Mouse (Mus musculus) midbrain, postnatal 0 days (tissue): ENCODE measurements around the gene Aatk. TPM values are rescaled to one million over a fixed set of nuclear protein-coding genes. Genes with fewer than 3 reads are reported as not detected.

Source experiments
- ATAC-seq: fragments of 200-750 bp; cut with Nextera tagmentation; 2 replicates; pipeline ENCODE4 v1.8.0; 2017; ENCODE audit warnings: moderate number of reproducible peaks, mild to moderate bottlenecking, moderate TSS enrichment, moderate library complexity; ENCODE audit not compliant: low FRiP score
- DNase-seq: peaks from one replicate; pipeline ENCODE4 v3.0.0-alpha.2; 2015; ENCODE audit warnings: low spot score
- H3K27ac ChIP-seq: fragments of 300-500 bp; sonication (generic); 2 replicates; pipeline ENCODE4 v1.5.1; 2014; ENCODE audit warnings: low read depth, mild to moderate bottlenecking, low read length, mixed read lengths
- H3K27me3 ChIP-seq: fragments of 300-500 bp; sonication (generic); 2 replicates; pipeline ENCODE4 v1.6.1; 2014; ENCODE audit warnings: low read length, control low read depth, mixed read lengths; ENCODE audit not compliant: insufficient read depth
- H3K36me3 ChIP-seq: fragments of 300-500 bp; sonication (generic); 2 replicates; pipeline ENCODE4 v1.6.1; 2014; ENCODE audit warnings: low read length, control low read depth, mixed read lengths; ENCODE audit not compliant: insufficient read depth
- H3K4me1 ChIP-seq: fragments of 300-500 bp; sonication (generic); 2 replicates; pipeline ENCODE4 v1.6.1; 2014; ENCODE audit warnings: mild to moderate bottlenecking, control low read depth, antibody characterized with exemption, low read length, mixed read lengths; ENCODE audit not compliant: insufficient read depth
- H3K4me2 ChIP-seq: fragments of 300-500 bp; sonication (generic); 2 replicates; pipeline ENCODE4 v1.6.1; 2014; ENCODE audit warnings: low read depth, mild to moderate bottlenecking, low read length, mixed read lengths; ENCODE audit not compliant: poor library complexity, severe bottlenecking
- H3K4me3 ChIP-seq: fragments of 300-500 bp; sonication (generic); 2 replicates; pipeline ENCODE4 v1.5.1; 2014; ENCODE audit warnings: low read depth, mild to moderate bottlenecking, low read length, moderate library complexity
- H3K9ac ChIP-seq: fragments of 300-500 bp; sonication (generic); replicated peaks from 2 replicates; pipeline ENCODE4 v1.6.1; 2014; ENCODE audit warnings: mild to moderate bottlenecking, low read length, moderate library complexity, mixed read lengths; ENCODE audit not compliant: poor library complexity, severe bottlenecking
- H3K9me3 ChIP-seq: fragments of 300-500 bp; sonication (generic); 2 replicates; pipeline ENCODE4 v1.6.1; 2016; ENCODE audit warnings: low read length, control low read depth
- CTCF ChIP-seq: IDR thresholded peaks from 2 replicates; pipeline ENCODE4 v1.5.1; 2016; ENCODE audit warnings: antibody characterized with exemption, mild to moderate bottlenecking
- WGBS: fragments of 180-500 bp; shearing (Covaris S2); extraction: QIAGEN DNeasy Blood & Tissue Kit; methylation state at CpG from one replicate; pipeline ENCODE4 v1.1.7; 2014; 5-methylcytosine and 5-hydroxymethylcytosine counted together
- polyA plus RNA-seq: library from polyadenylated mRNA; unstranded; fragments of >200 nt; fragmentation: Nextera tagmentation; extraction: Ambion mirVana; gene quantifications from 2 replicates; pipeline ENCODE4 v1.2.1, GENCODE M21; 2015
- total RNA-seq: library from RNA; depleted of rRNA; stranded (reverse); fragments of >200 nt; gene quantifications from 2 replicates; pipeline ENCODE4 v1.2.3, GENCODE M21; 2014

Gene Aatk
- total and polyA plus RNA-seq, 2 experiments from 2014 or later, result 46.9 to 178 TPM

GRCm38 (mm10) chr11:120069261-120069660 is 22.3 kb upstream of the Aatk start:
- Histone ChIP-seq H3K4me2 (no peak overlapping the region), H3K27me3 (no peaks in the 10 kb centered on the region), H3K27ac (no peak overlapping the region), H3K9ac (no peak overlapping the region), H3K4me1 (no peaks in the 10 kb centered on the region), H3K4me3 (no peak overlapping the region), H3K9me3 (no peaks in the 10 kb centered on the region), H3K36me3 (peaks cover 78% of the 10 kb centered on the region)
- WGBS, result 58% methylated on average over 11 of the region's 11 CpGs
- ATAC-seq (no peak), DNase-seq (no peak)
- no peak for TF ChIP-seq CTCF

GRCm38 (mm10) chr11:120067834-120068233 is 20.9 kb upstream of the Aatk start:
- TF ChIP-seq CTCF, result peak; percentile 61
- Histone ChIP-seq H3K36me3 (peaks cover 80% of the 10 kb centered on the region), H3K9ac (no peak overlapping the region), H3K4me3 (no peak overlapping the region), H3K9me3 (no peaks in the 10 kb centered on the region), H3K27ac (no peak overlapping the region), H3K4me2 (no peak overlapping the region), H3K27me3 (no peaks in the 10 kb centered on the region), H3K4me1 (no peaks in the 10 kb centered on the region)
- 0 out of 2 replicates have a peak, but pooled peaks have one; percentile 8 for ATAC-seq
- WGBS, result 58% methylated on average over 17 of the region's 17 CpGs
- peak; percentile 53 for DNase-seq

- TF ChIP-seq CTCF, result peak; percentile 77
- no peak overlapping the region for H3K27ac ChIP-seq
- peaks cover 55% of the 10 kb centered on the region for H3K36me3 ChIP-seq
- ATAC-seq (0 out of 2 replicates have a peak, but pooled peaks have one; percentile 11), DNase-seq (no peak)
- H3K9ac ChIP-seq, result no peak overlapping the region
- H3K4me1 ChIP-seq, result no peaks in the 10 kb centered on the region
- no peaks in the 10 kb centered on the region for H3K9me3 ChIP-seq
- 40% methylated on average over 10 of the region's 10 CpGs for WGBS
- H3K27me3 ChIP-seq, result no peaks in the 10 kb centered on the region
- H3K4me3 ChIP-seq, result no peak overlapping the region
- no peak overlapping the region for H3K4me2 ChIP-seq
Measured at GRCm38 (mm10) chr11:120065291-120065690, 18.3 kb upstream of the Aatk start.

- Histone ChIP-seq H3K9me3 (no peaks in the 10 kb centered on the region), H3K9ac (no peak overlapping the region), H3K4me3 (no peak overlapping the region), H3K4me1 (no peaks in the 10 kb centered on the region), H3K27me3 (no peaks in the 10 kb centered on the region), H3K36me3 (peaks cover 49% of the 10 kb centered on the region), H3K27ac (no peak overlapping the region), H3K4me2 (no peak overlapping the region)
- 90% methylated on average over 11 of the region's 11 CpGs for WGBS
- TF ChIP-seq CTCF, result no peak
- 0 out of 2 replicates have a peak, but pooled peaks have one; percentile 11 for ATAC-seq
- no peak for DNase-seq
Measured at GRCm38 (mm10) chr11:120064668-120065040, 17.7 kb upstream of the Aatk start.

- no peak for ATAC-seq
- H3K36me3 ChIP-seq, result peaks cover 47% of the 10 kb centered on the region
Measured at GRCm38 (mm10) chr11:120064006-120064667, 17.2 kb upstream of the Aatk start.

GRCm38 (mm10) chr11:120063326-120063725 is 16.4 kb upstream of the Aatk start:
- ATAC-seq (no peak), DNase-seq (no peak)
- H3K4me1 ChIP-seq, result no peaks in the 10 kb centered on the region
- no peak overlapping the region for H3K4me2 ChIP-seq
- 86% methylated on average over 5 of the region's 5 CpGs for WGBS
- TF ChIP-seq CTCF, result no peak
- H3K27me3 ChIP-seq, result no peaks in the 10 kb centered on the region
- no peaks in the 10 kb centered on the region for H3K9me3 ChIP-seq
- no peak overlapping the region for H3K27ac ChIP-seq
- H3K36me3 ChIP-seq, result peaks cover 40% of the 10 kb centered on the region
- no peak overlapping the region for H3K9ac ChIP-seq
- no peak overlapping the region for H3K4me3 ChIP-seq

More at GRCm38 (mm10) chr11:120064006-120064667, 17.2 kb upstream of the Aatk start:
- WGBS, result 86% methylated on average over 13 of the region's 13 CpGs
- Histone ChIP-seq H3K9ac (no peak overlapping the region), H3K9me3 (no peaks in the 10 kb centered on the region), H3K4me1 (no peaks in the 10 kb centered on the region), H3K4me3 (no peak overlapping the region), H3K27me3 (no peaks in the 10 kb centered on the region), H3K27ac (no peak overlapping the region), H3K4me2 (no peak overlapping the region)
- no peak for TF ChIP-seq CTCF
- DNase-seq, result no peak
